Mouse (Mus musculus) inflammation-experienced regulatory T-cells, adult 6 months (primary cell): ENCODE measurements around the gene Omt2b. TPM values are rescaled to one million over a fixed set of nuclear protein-coding genes. Genes with fewer than 3 reads are reported as not detected.
"Not testable (repeated sequence)": the region's sequence is repeated elsewhere in the genome, so short reads cannot be mapped to it uniquely, and the experiment has no call there.

ENCODE experiments used
- ATAC-seq: one replicate; pipeline ENCODE4 v1.8.0; 2017
- polyA plus RNA-seq, 3 experiments: library from polyadenylated mRNA; unstranded; fragments of 100-300 nt; shearing (Covaris generic); gene quantifications; one replicate each; pipeline ENCODE4 v1.2.1; 2017

Gene Omt2b
- polyA plus RNA-seq, 3 experiments from 2014 or later: not detected

- ATAC-seq: no peak
Observed at GRCm38 (mm10) chr9:78354665-78355578, 27.5 kb downstream of the Omt2b start.

- ATAC-seq: no peak
Observed at GRCm38 (mm10) chr9:78355611-78356010, 28.2 kb downstream of the Omt2b start, which contains the start of gene Gsta2. Gene Gsta2 (minus strand): TSS chr9:78355788.

- ATAC-seq: peak; percentile 38
Observed at GRCm38 (mm10) chr9:78358053-78358452, 30.7 kb downstream of the Omt2b start.

GRCm38 (mm10) chr9:78359750-78360483 is 32.5 kb downstream of the Omt2b start:
- no peak for ATAC-seq

GRCm38 (mm10) chr9:78360484-78360872 is 33.1 kb downstream of the Omt2b start:
- ATAC-seq: no peak

GRCm38 (mm10) chr9:78363374-78363773 is 36.0 kb downstream of the Omt2b start:
- ATAC-seq: no peak

- no peak for ATAC-seq
Observed at GRCm38 (mm10) chr9:78364701-78365100, 37.3 kb downstream of the Omt2b start.

- no peak for ATAC-seq
Observed at GRCm38 (mm10) chr9:78365850-78366544, 38.6 kb downstream of the Omt2b start.

GRCm38 (mm10) chr9:78367959-78368358 is 40.6 kb downstream of the Omt2b start, which contains the start of gene Dppa5a:
Gene Dppa5a (minus strand): TSS chr9:78368177.
- ATAC-seq: not testable (repeated sequence)

- no peak for ATAC-seq
Observed at GRCm38 (mm10) chr9:78368671-78369293, 41.4 kb downstream of the Omt2b start.

- no peak for ATAC-seq
Observed at GRCm38 (mm10) chr9:78369349-78369748, 42.0 kb downstream of the Omt2b start.

- no peak for ATAC-seq
Observed at GRCm38 (mm10) chr9:78369786-78370185, 42.4 kb downstream of the Omt2b start.

GRCm38 (mm10) chr9:78371441-78371840 is 44.1 kb downstream of the Omt2b start:
- no peak for ATAC-seq

GRCm38 (mm10) chr9:78372827-78373504 is 45.6 kb downstream of the Omt2b start:
- ATAC-seq: no peak

GRCm38 (mm10) chr9:78374397-78374796 is 47.0 kb downstream of the Omt2b start:
- ATAC-seq: no peak

- ATAC-seq: no peak
Observed at GRCm38 (mm10) chr9:78374885-78375389, 47.5 kb downstream of the Omt2b start.

- no peak for ATAC-seq
Observed at GRCm38 (mm10) chr9:78375486-78375885, 48.1 kb downstream of the Omt2b start.

GRCm38 (mm10) chr9:78377546-78377945 is 50.2 kb downstream of the Omt2b start:
- ATAC-seq: no peak

GRCm38 (mm10) chr9:78378113-78378785 is 50.9 kb downstream of the Omt2b start, which contains the start of gene Ooep:
Gene Ooep (minus strand): TSS chr9:78378725.
- no peak for ATAC-seq
